Mouse (Mus musculus): Measurements from ENCODE around the gene Ifit1bl2. TPM values are rescaled to one million over a fixed set of nuclear protein-coding genes. Genes with fewer than 3 reads are reported as not detected.

The Ifit1bl2 gene
- total and polyA plus RNA-seq, 2 experiments from 2014 or later: 0.07 to 0.38 TPM

DNA sequence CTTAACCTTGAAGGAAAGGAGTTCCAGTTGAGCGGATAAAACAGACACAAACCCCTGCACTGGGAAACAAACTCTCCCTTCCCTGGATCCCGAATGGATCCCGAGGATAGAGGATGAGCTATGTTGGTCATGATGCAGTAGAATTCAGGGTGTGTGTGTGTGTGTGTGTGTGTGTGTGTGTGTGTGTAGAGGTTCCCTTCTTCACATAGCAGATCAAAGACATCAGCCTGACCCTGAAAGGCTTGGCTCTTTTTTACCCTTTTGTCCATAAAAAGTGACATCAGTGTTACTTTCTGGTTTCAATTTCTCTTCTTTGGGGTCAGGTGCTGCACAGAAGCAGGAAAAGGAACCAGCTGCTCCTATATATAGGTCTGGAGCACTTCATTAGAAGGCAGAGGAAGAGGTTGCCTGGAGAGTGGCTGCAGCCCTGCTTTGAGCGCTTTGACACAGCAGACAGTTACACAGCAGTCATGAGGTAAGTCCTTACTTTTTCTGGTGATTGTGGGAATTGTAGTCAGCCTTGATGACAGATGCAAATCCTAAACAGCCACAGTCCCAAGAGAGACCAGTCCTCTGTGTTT lies 70.6 kb downstream of the Ifit1bl2 start:
- no peak overlapping the region for H3K27ac ChIP-seq (ENCODE audit: low read depth, low read length)
- no peak for DNase-seq (ENCODE audit: low spot score)
- H3K4me2 ChIP-seq (ENCODE audit: low read depth, low read length, poor library complexity, severe bottlenecking): no peak overlapping the region
- H3K36me3 ChIP-seq (ENCODE audit: insufficient read depth, low read length): 0 out of 2 replicates have a peak, but pooled peaks cover 3% of the 10 kb centered on the region
- no peak overlapping the region for H3K4me3 ChIP-seq (ENCODE audit: low read depth, low read length)
- H3K9ac ChIP-seq (replicated peaks; ENCODE audit: low read length, poor library complexity, severe bottlenecking): no peak overlapping the region
- WGBS: 58% methylated on average over 4 of the region's 4 CpGs
- peak; percentile 46; the same call in 1 of the 2 replicates for ATAC-seq (ENCODE audit: low FRiP score)
- H3K27me3 ChIP-seq (ENCODE audit: insufficient read depth, low read length): no peaks in the 10 kb centered on the region
- H3K9me3 ChIP-seq (ENCODE audit: low read length): no peaks in the 10 kb centered on the region
- no peaks in the 10 kb centered on the region for H3K4me1 ChIP-seq (ENCODE audit: insufficient read depth, low read length)
- no peak for TF ChIP-seq CTCF (IDR thresholded peaks at IDR 0.05)

- Histone ChIP-seq H3K4me3 (ENCODE audit: low read depth, low read length) (no peak overlapping the region), H3K27ac (ENCODE audit: low read depth, low read length) (no peak overlapping the region), H3K4me1 (ENCODE audit: insufficient read depth, low read length) (no peaks in the 10 kb centered on the region), H3K27me3 (ENCODE audit: insufficient read depth, low read length) (no peaks in the 10 kb centered on the region), H3K9ac (replicated peaks; ENCODE audit: low read length, poor library complexity, severe bottlenecking) (no peak overlapping the region), H3K36me3 (ENCODE audit: insufficient read depth, low read length) (0 out of 2 replicates have a peak, but pooled peaks cover 3% of the 10 kb centered on the region), H3K4me2 (ENCODE audit: low read depth, low read length, poor library complexity, severe bottlenecking) (no peak overlapping the region), H3K9me3 (ENCODE audit: low read length) (no peaks in the 10 kb centered on the region)
- 80% methylated on average over 7 of the region's 7 CpGs for WGBS
- no peak for ATAC-seq (ENCODE audit: low FRiP score)
- DNase-seq (ENCODE audit: low spot score): no peak
- TF ChIP-seq CTCF (IDR thresholded peaks at IDR 0.05): no peak
These were observed 71.3 kb downstream of the Ifit1bl2 start for GRCm38 (mm10) chr19:34568988-34569895.

Other genes with a start within 250 kb of the Ifit1bl2 start
- 0.60 and 0.61 TPM in 2 replicates for gene Ch25h, start 165.6 kb downstream of the Ifit1bl2 start, total RNA-seq (2014; rRNA removed)
- 0.42 and 0.86 TPM in 2 replicates for gene Ch25h, start 165.6 kb downstream of the Ifit1bl2 start, polyA plus RNA-seq (2015; fragmentation: Nextera tagmentation; extraction: Ambion mirVana)
- gene Lipa, start 113.3 kb downstream of the Ifit1bl2 start, total RNA-seq (2014; rRNA removed): 24.5 and 26.7 TPM in 2 replicates
- gene Lipa, start 113.3 kb downstream of the Ifit1bl2 start, polyA plus RNA-seq (2015; fragmentation: Nextera tagmentation; extraction: Ambion mirVana): 19.0 and 19.3 TPM in 2 replicates
- 11.1 and 11.5 TPM in 2 replicates for gene Ifit2, start 90.0 kb downstream of the Ifit1bl2 start, total RNA-seq (2014; rRNA removed)
- 8.2 and 9.0 TPM in 2 replicates for gene Ifit2, start 90.0 kb downstream of the Ifit1bl2 start, polyA plus RNA-seq (2015; fragmentation: Nextera tagmentation; extraction: Ambion mirVana)
- 0.82 and 2.7 TPM in 2 replicates for gene Ifit3, start 57.2 kb downstream of the Ifit1bl2 start, total RNA-seq (2014; rRNA removed)
- gene Ifit3, start 57.2 kb downstream of the Ifit1bl2 start, polyA plus RNA-seq (2015; fragmentation: Nextera tagmentation; extraction: Ambion mirVana): 2.9 and 3.2 TPM in 2 replicates
- gene Ifit1bl1, start 38.8 kb downstream of the Ifit1bl2 start, total RNA-seq (2014; rRNA removed): 1.4 and 1.9 TPM in 2 replicates
- 1.4 and 1.5 TPM in 2 replicates for gene Ifit1bl1, start 38.8 kb downstream of the Ifit1bl2 start, polyA plus RNA-seq (2015; fragmentation: Nextera tagmentation; extraction: Ambion mirVana)
- 0.49 and 0.57 TPM in 2 replicates for gene Ifit3b, start 32.8 kb downstream of the Ifit1bl2 start, total RNA-seq (2014; rRNA removed)
- gene Ifit3b, start 32.8 kb downstream of the Ifit1bl2 start, polyA plus RNA-seq (2015; fragmentation: Nextera tagmentation; extraction: Ambion mirVana): 0.58 and 1.2 TPM in 2 replicates
- 2.6 and 3.7 TPM in 2 replicates for gene Ifit1, start 128 bp upstream of the Ifit1bl2 start, total RNA-seq (2014; rRNA removed)
- gene Ifit1, start 128 bp upstream of the Ifit1bl2 start, polyA plus RNA-seq (2015; fragmentation: Nextera tagmentation; extraction: Ambion mirVana): 1.0 and 1.2 TPM in 2 replicates
- 2.7 and 4.7 TPM in 2 replicates for gene Slc16a12, start 106.5 kb upstream of the Ifit1bl2 start, total RNA-seq (2014; rRNA removed)
- gene Slc16a12, start 106.5 kb upstream of the Ifit1bl2 start, polyA plus RNA-seq (2015; fragmentation: Nextera tagmentation; extraction: Ambion mirVana): 2.0 and 2.3 TPM in 2 replicates
- 13.9 and 15.8 TPM in 2 replicates for gene Pank1, start 238.7 kb upstream of the Ifit1bl2 start, total RNA-seq (2014; rRNA removed)
- gene Pank1, start 238.7 kb upstream of the Ifit1bl2 start, polyA plus RNA-seq (2015; fragmentation: Nextera tagmentation; extraction: Ambion mirVana): 6.5 and 6.6 TPM in 2 replicates